Mouse (Mus musculus): ENCODE results near the gene Etl4. TPM values are rescaled to one million over a fixed set of nuclear protein-coding genes. Genes with fewer than 3 reads are reported as not detected.

Etl4 gene
- total RNA-seq (2012; rRNA removed) (not detected in 2 replicates), polyA plus RNA-seq (2012; ENCODE audit: insufficient read depth in 1 of 2, insufficient read length in 2 of 2, low read depth in 1 of 2, low replicate concordance in 2 of 2, missing spikeins in 1 of 2) (not detected)

DNA sequence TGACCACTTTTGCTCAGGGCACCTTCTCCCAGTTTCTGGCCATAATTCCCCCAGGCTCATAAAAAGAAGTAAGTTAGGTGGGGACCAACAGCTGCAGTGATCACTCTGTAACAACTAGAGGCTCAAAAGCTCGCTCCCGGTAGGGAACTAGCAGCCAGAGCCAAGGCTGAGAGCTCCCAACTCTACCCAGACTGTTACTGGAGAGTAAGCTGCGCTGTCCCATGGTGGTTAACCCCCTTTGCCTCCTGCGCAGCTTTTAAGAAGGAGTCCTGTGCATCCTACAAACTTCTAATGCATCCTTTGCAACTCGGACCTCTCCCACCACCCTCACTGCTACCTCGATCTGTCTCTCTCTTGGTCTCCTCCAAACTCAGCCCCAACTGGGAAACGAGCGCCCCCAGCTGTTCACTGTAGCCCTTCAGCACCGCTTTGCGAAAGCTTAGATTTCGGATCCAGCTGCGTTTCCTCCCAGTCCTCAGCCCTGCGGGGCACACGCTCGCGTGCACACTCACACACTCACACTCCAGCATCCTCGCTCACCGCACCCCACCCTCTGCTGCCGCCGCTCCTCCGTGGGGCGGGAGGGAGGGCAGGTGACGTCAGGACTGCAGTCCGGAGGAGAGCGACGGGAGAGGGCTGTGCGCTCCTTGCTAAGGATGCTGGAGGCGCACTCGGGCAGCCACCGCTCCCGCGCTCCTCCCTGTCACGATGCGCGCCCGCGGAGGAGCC is at the start of gene Etl4:
Gene Etl4, plus strand, starts transcription at position 610 of the 729 bp plus-strand sequence.
- TF ChIP-seq TAL1 (IDR thresholded peaks at IDR 0.05; ENCODE audit: low read length) (no peak), TCF12 (IDR thresholded peaks at IDR 0.05; ENCODE audit: low read depth, low read length) (no peak), CHD1 (IDR thresholded peaks at IDR 0.05; ENCODE audit: low read depth, low read length) (no peak), USF1 (IDR thresholded peaks at IDR 0.05; ENCODE audit: low read depth, low read length) (no peak), ZNF384 (IDR thresholded peaks at IDR 0.05; ENCODE audit: low read depth, low read length) (no peak)
- Histone ChIP-seq H3K27ac (ENCODE audit: control insufficient read depth, low read depth, low read length) (no peak within 1 kb of the TSS), H3K36me3 (ENCODE audit: control insufficient read depth in 1 of 2, insufficient read depth in 2 of 2, low read length in 2 of 2) (no peaks in the 10 kb centered on the region), H3K27me3 (ENCODE audit: control insufficient read depth in 1 of 2, insufficient read depth in 2 of 2, low read length in 2 of 2) (no peaks in the 10 kb centered on the region), H3K4me3 (ENCODE audit: control insufficient read depth in 1 of 2, insufficient read depth in 1 of 2, low read depth in 2 of 2, low read length in 2 of 2) (no peak within 1 kb of the TSS), H3K79me2 (ENCODE audit: control insufficient read depth, insufficient read depth, low read length, poor library complexity) (no peaks in the 10 kb centered on the region), H3K9ac (ENCODE audit: control insufficient read depth, low read depth, low read length, poor library complexity, severe bottlenecking) (no peak within 1 kb of the TSS), H3K4me1 (ENCODE audit: control insufficient read depth in 1 of 2, insufficient read depth in 2 of 2, low read length in 2 of 2) (no peaks in the 10 kb centered on the region), H3K9me3 (replicated peaks; ENCODE audit: insufficient read depth, low read length) (no peaks in the 10 kb centered on the region)
- no peak for DNase-seq (ENCODE audit: low read depth, low spot score)

DNA sequence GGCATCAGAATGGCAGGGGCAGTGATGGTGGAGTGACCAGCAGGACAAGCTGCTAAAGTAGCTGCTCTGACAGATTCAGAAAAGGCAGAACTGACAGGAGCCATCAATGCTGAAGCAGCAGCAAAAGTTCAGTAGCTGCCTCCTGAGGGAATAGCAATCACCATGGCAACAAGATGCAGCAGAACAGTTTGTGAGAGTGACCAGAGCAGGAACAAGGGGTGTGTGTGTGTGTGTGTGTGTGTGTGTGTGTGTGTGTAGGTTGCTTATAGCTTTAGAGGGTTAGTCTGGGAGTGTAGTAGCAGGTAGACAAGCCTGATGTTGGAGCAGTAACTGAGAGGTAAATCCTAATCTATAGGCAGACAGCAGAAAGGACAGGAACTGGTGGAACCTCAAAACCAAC is 40.4 kb upstream of the Etl4 start:
- Histone ChIP-seq H3K27ac (ENCODE audit: control insufficient read depth, low read depth, low read length) (no peak overlapping the region), H3K27me3 (ENCODE audit: control insufficient read depth in 1 of 2, insufficient read depth in 2 of 2, low read length in 2 of 2) (no peaks in the 10 kb centered on the region), H3K36me3 (ENCODE audit: control insufficient read depth in 1 of 2, insufficient read depth in 2 of 2, low read length in 2 of 2) (no peaks in the 10 kb centered on the region), H3K9ac (ENCODE audit: control insufficient read depth, low read depth, low read length, poor library complexity, severe bottlenecking) (no peak overlapping the region), H3K4me3 (ENCODE audit: control insufficient read depth in 1 of 2, insufficient read depth in 1 of 2, low read depth in 2 of 2, low read length in 2 of 2) (no peak overlapping the region), H3K9me3 (replicated peaks; ENCODE audit: insufficient read depth, low read length) (no peaks in the 10 kb centered on the region), H3K79me2 (ENCODE audit: control insufficient read depth, insufficient read depth, low read length, poor library complexity) (no peaks in the 10 kb centered on the region), H3K4me1 (ENCODE audit: control insufficient read depth in 1 of 2, insufficient read depth in 2 of 2, low read length in 2 of 2) (no peaks in the 10 kb centered on the region)
- no peak for DNase-seq (ENCODE audit: low read depth, low spot score)
- no peak for TF ChIP-seq MAFK (IDR thresholded peaks at IDR 0.05; ENCODE audit: borderline replicate concordance, low read depth, low read length)

DNA sequence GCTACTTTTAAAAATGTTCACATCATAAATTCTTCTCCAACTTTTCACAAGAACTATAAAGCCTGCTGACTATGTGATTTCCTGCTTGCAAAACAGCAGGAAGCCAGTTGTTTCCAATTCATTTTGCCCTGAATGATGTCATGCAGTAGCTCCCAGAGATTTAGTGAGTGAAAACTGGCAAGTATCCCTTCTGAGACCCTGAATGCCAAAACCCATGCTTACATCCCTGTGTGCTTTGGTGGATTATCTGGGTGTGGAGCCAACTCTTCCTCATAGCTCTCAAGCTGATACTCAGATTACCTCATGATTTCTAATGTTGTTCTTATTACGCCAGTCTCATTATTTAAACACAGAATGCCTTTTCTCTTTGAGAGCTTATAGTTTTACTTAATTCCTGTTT is 37.7 kb upstream of the Etl4 start:
- no peak overlapping the region for H3K27ac ChIP-seq (ENCODE audit: control insufficient read depth, low read depth, low read length)
- no peaks in the 10 kb centered on the region for H3K36me3 ChIP-seq (ENCODE audit: control insufficient read depth in 1 of 2, insufficient read depth in 2 of 2, low read length in 2 of 2)
- no peak overlapping the region for H3K9ac ChIP-seq (ENCODE audit: control insufficient read depth, low read depth, low read length, poor library complexity, severe bottlenecking)
- no peaks in the 10 kb centered on the region for H3K9me3 ChIP-seq (replicated peaks; ENCODE audit: insufficient read depth, low read length)
- H3K4me1 ChIP-seq (ENCODE audit: control insufficient read depth in 1 of 2, insufficient read depth in 2 of 2, low read length in 2 of 2): no peaks in the 10 kb centered on the region
- TF ChIP-seq ELF1 (IDR thresholded peaks at IDR 0.05; ENCODE audit: low read depth, low read length): no peak
- DNase-seq (ENCODE audit: low read depth, low spot score): no peak
- no peaks in the 10 kb centered on the region for H3K27me3 ChIP-seq (ENCODE audit: control insufficient read depth in 1 of 2, insufficient read depth in 2 of 2, low read length in 2 of 2)
- H3K4me3 ChIP-seq (ENCODE audit: control insufficient read depth in 1 of 2, insufficient read depth in 1 of 2, low read depth in 2 of 2, low read length in 2 of 2): no peak overlapping the region
- no peaks in the 10 kb centered on the region for H3K79me2 ChIP-seq (ENCODE audit: control insufficient read depth, insufficient read depth, low read length, poor library complexity)

GRCm38 (mm10) chr2:19890875-19891274 is 18.7 kb upstream of the Etl4 start:
- Histone ChIP-seq H3K9ac (ENCODE audit: control insufficient read depth, low read depth, low read length, poor library complexity, severe bottlenecking) (no peak overlapping the region), H3K4me3 (ENCODE audit: control insufficient read depth in 1 of 2, insufficient read depth in 1 of 2, low read depth in 2 of 2, low read length in 2 of 2) (no peak overlapping the region), H3K27me3 (ENCODE audit: control insufficient read depth in 1 of 2, insufficient read depth in 2 of 2, low read length in 2 of 2) (no peaks in the 10 kb centered on the region), H3K4me1 (ENCODE audit: control insufficient read depth in 1 of 2, insufficient read depth in 2 of 2, low read length in 2 of 2) (no peaks in the 10 kb centered on the region), H3K36me3 (ENCODE audit: control insufficient read depth in 1 of 2, insufficient read depth in 2 of 2, low read length in 2 of 2) (no peaks in the 10 kb centered on the region), H3K79me2 (ENCODE audit: control insufficient read depth, insufficient read depth, low read length, poor library complexity) (no peaks in the 10 kb centered on the region), H3K9me3 (replicated peaks; ENCODE audit: insufficient read depth, low read length) (no peaks in the 10 kb centered on the region), H3K27ac (ENCODE audit: control insufficient read depth, low read depth, low read length) (no peak overlapping the region)
- DNase-seq (ENCODE audit: low read depth, low spot score): peak; percentile 1
- peak in 2 of 3 experiments; percentile 6 to 8; a peak in 1 of 6 replicates for TF ChIP-seq CTCF (IDR thresholded peaks at IDR 0.05 in 2 of 3, conservative IDR thresholded peaks at IDR 0.05 in 1 of 3; ENCODE audit: control insufficient read depth in 1 of 3, insufficient read depth in 1 of 3, low read depth in 2 of 3, low read length in 3 of 3, poor library complexity in 1 of 3, severe bottlenecking in 1 of 3)
- TF ChIP-seq SMC3 (IDR thresholded peaks at IDR 0.05; ENCODE audit: low read depth, low read length): 0 out of 2 replicates have a peak, but pooled peaks have one; percentile 11
- no peak for TF ChIP-seq RAD21 (IDR thresholded peaks at IDR 0.05; ENCODE audit: low read depth, low read length)
